Mouse (Mus musculus) urinary bladder, postnatal 0 days (tissue): ENCODE data around the gene Olfr444. TPM values are rescaled to one million over a fixed set of nuclear protein-coding genes. Genes with fewer than 3 reads are reported as not detected.

Experiments used
- polyA plus RNA-seq: library from polyadenylated mRNA; unstranded; fragments of >200 nt; fragmentation: Nextera tagmentation; extraction: Ambion mirVana; gene quantifications from 2 replicates; pipeline ENCODE4 v1.2.1, GENCODE M21; 2015

The Olfr444 gene
- polyA plus RNA-seq: not detected in 2 replicates

GRCm38 (mm10) chr6:42948767-42949166 lies at the start of gene Olfr444:
Olfr444 (plus strand) TSS chr6:42949067.

GRCm38 (mm10) chr6:42908578-42908977 lies 40.3 kb upstream of the Olfr444 start, which contains the start of gene Olfr447:
Olfr447 (plus strand) TSS chr6:42908878.

GRCm38 (mm10) chr6:42921077-42921476 lies 27.8 kb upstream of the Olfr444 start, which contains the start of gene Olfr446:
Olfr446 (plus strand) TSS chr6:42921377.

Other genes with a start within 250 kb of the Olfr444 start
- 40.9 and 41.9 TPM in 2 replicates for gene Tcaf1, start 239.0 kb upstream of the Olfr444 start, polyA plus RNA-seq
- gene Olfr453, start 209.7 kb upstream of the Olfr444 start, polyA plus RNA-seq: not detected in 2 replicates
- gene Olfr38, start 192.7 kb upstream of the Olfr444 start, polyA plus RNA-seq: not detected in 2 replicates
- not detected in 2 replicates for gene Olfr452, start 164.0 kb upstream of the Olfr444 start, polyA plus RNA-seq
- gene Olfr450, start 137.1 kb upstream of the Olfr444 start, polyA plus RNA-seq: not detected in 2 replicates
- gene Olfr449, start 114.7 kb upstream of the Olfr444 start, polyA plus RNA-seq: not detected in 2 replicates
- gene Olfr448, start 58.6 kb upstream of the Olfr444 start, polyA plus RNA-seq: not detected in 2 replicates
- gene Olfr447, start 40.2 kb upstream of the Olfr444 start, polyA plus RNA-seq: not detected in 2 replicates
- gene Olfr446, start 27.7 kb upstream of the Olfr444 start, polyA plus RNA-seq: not detected in 2 replicates
- not detected in 2 replicates for gene Olfr441, start 157.3 kb downstream of the Olfr444 start, polyA plus RNA-seq
- not detected in 2 replicates for gene Olfr237-ps1, start 197.5 kb downstream of the Olfr444 start, polyA plus RNA-seq
- gene Olfr437, start 214.2 kb downstream of the Olfr444 start, polyA plus RNA-seq: not detected in 2 replicates
- gene Olfr13, start 223.1 kb downstream of the Olfr444 start, polyA plus RNA-seq: not detected in 2 replicates
- not detected in 2 replicates for gene Olfr435, start 248.1 kb downstream of the Olfr444 start, polyA plus RNA-seq